Mouse (Mus musculus) liver, embryonic 12.5 days (tissue): ENCODE data around the gene Parvg. TPM values are rescaled to one million over a fixed set of nuclear protein-coding genes. Genes with fewer than 3 reads are reported as not detected.
"Not testable (repeated sequence)": the region's sequence is repeated elsewhere in the genome, so short reads cannot be mapped to it uniquely, and the experiment has no call there.

Experiments
- ATAC-seq: fragments of 200-750 bp; cut with Nextera tagmentation; 2 replicates; pipeline ENCODE4 v1.8.0; 2017; ENCODE audit warnings: moderate number of reproducible peaks, mild to moderate bottlenecking, moderate library complexity
- H3K27ac ChIP-seq: fragments of 300-500 bp; sonication (generic); 2 replicates; pipeline ENCODE4 v1.5.1; 2016; ENCODE audit warnings: mild to moderate bottlenecking
- H3K27me3 ChIP-seq: fragments of 300-500 bp; sonication (generic); replicated peaks from 2 replicates; pipeline ENCODE4 v1.6.1; 2016; ENCODE audit warnings: mild to moderate bottlenecking, moderate library complexity
- H3K36me3 ChIP-seq: fragments of 300-500 bp; sonication (generic); 2 replicates; pipeline ENCODE4 v1.6.1; 2016; ENCODE audit warnings: mild to moderate bottlenecking, moderate library complexity
- H3K4me1 ChIP-seq: fragments of 300-500 bp; sonication (generic); 2 replicates; pipeline ENCODE4 v1.6.1; 2016
- H3K4me2 ChIP-seq: fragments of 300-500 bp; sonication (generic); 2 replicates; pipeline ENCODE4 v1.6.1; 2016; ENCODE audit warnings: mild to moderate bottlenecking, moderate library complexity
- H3K4me3 ChIP-seq: fragments of 300-500 bp; sonication (generic); 2 replicates; pipeline ENCODE4 v1.5.1; 2016; ENCODE audit warnings: mild to moderate bottlenecking, moderate library complexity
- H3K9ac ChIP-seq: fragments of 300-500 bp; sonication (generic); 2 replicates; pipeline ENCODE4 v1.6.1; 2016; ENCODE audit warnings: mild to moderate bottlenecking, moderate library complexity
- H3K9me3 ChIP-seq: fragments of 300-500 bp; sonication (generic); replicated peaks from 2 replicates; pipeline ENCODE4 v1.6.1; 2016; ENCODE audit warnings: mild to moderate bottlenecking, moderate library complexity
- WGBS: fragments of 180-500 bp; shearing (Covaris S2); methylation state at CpG from one replicate; pipeline ENCODE4 v1.1.7; 2016; ENCODE audit not compliant: insufficient replicate concordance; 5-methylcytosine and 5-hydroxymethylcytosine counted together
- polyA plus RNA-seq: library from polyadenylated mRNA; unstranded; fragments of >200 nt; fragmentation: Nextera tagmentation; extraction: Ambion mirVana; gene quantifications from 2 replicates; pipeline ENCODE4 v1.2.1, GENCODE M21; 2016

Gene Parvg
- 9.7 and 10.0 TPM in 2 replicates for polyA plus RNA-seq

DNA sequence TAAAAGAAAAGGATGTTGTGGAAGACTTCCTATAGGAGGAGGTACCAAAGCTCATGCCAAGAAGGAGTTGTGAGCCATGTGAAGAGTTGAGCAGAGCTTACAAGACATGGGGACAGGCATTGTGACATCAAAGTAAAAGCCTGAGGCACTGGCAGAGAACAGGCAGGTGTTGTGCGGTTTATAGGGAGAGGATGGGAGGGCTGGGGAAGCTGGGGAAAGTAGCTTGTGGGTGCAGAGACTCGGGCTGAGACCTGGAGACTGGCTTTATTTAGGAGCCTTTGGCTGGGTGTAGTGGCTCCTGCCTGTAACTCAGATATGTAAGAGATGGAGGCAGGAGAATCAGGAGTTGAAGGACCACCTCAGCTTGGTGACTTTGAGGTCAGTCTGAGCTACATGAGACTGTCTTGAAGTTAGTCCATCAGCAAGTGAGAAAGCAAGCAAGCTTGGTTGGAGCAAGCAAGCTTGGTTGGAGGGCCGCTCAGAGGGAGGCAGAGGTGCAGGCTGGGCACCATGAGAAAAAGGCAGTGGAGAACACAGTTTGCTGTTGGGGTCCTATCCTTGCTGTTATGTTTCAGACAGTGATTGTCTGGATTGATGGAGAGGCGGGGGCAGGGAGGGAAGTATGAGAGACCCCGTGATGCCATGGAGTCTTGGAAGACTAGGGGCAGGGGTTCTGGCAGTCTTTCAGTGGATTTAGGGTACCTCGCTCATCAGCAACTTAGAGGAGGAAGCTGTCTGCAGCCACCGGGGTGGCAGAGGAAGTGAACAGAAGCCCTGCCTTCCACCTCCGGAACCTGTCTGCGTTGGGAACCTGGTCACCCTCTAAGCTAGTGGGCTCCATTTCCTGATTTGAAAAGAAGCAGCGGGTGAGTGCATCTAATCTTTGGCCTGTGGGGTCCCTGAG is at the start of gene Parvg:
Gene Parvg, plus strand, starts transcription at position 61 of the 904 bp plus-strand sequence.
- Histone ChIP-seq H3K4me1 (peaks cover 15% of the 10 kb centered on the region; the same call in 1 of the 2 replicates), H3K27ac (peak within 1 kb of the TSS; percentile 18; the same call in 1 of the 2 replicates)
- no peak for ATAC-seq

DNA sequence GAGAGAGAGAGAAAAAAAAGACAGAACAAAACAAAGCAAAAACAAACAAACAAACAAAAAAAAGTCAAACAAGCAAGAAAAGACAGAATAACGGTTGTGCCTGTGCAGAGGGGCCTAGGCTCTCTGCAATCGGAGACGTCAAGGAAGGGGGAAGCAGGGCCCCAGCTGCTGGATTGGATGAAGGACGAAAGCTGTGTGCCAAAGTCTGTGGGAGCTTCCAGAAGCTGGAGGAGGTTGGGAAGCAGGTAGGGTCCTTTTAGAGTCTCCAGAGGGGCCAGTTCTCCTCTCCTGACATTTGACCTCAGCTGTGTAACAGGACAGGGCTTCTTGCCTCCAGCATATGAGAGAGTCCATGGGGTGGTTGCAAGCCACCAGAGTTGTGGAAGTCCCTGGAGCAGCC is 47.8 kb upstream of the Parvg start:
- Histone ChIP-seq H3K4me2 (no peak overlapping the region), H3K36me3 (peaks cover 43% of the 10 kb centered on the region), H3K4me3 (no peak overlapping the region), H3K27ac (no peak overlapping the region), H3K4me1 (no peaks in the 10 kb centered on the region), H3K9me3 (no peaks in the 10 kb centered on the region), H3K9ac (no peak overlapping the region), H3K27me3 (no peaks in the 10 kb centered on the region)
- WGBS, result 66% methylated on average over 4 of the region's 4 CpGs
- ATAC-seq, result no peak

More for the DNA sequence above, at the start of gene Parvg:
- Histone ChIP-seq H3K4me2 (peak within 1 kb of the TSS; percentile 37), H3K9ac (peak within 1 kb of the TSS; percentile 12; the same call in 1 of the 2 replicates), H3K4me3 (peak within 1 kb of the TSS; percentile 28), H3K36me3 (no peaks in the 10 kb centered on the region), H3K27me3 (no peaks in the 10 kb centered on the region), H3K9me3 (no peaks in the 10 kb centered on the region)
- 40% methylated on average over 10 of the region's 10 CpGs for WGBS

DNA sequence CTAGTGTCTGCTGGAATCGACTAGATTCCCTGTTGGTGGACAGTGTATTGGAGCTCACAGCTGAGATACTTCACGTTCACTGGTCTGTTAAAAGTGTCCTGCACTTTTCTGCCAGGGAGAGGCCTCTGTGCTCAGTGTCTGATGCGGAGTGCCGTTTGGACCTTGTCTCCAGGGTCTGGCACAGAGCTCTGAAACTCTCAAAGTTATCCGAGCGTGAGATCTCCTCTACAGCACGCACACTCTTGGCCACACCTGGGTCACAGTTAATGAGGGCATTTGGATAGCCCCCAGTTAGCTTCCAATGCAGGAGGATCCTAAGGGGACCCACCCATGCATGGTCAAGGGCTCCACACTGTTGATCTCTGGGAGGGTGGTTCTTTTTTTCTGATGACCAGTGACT is 45.7 kb upstream of the Parvg start:
- Histone ChIP-seq H3K9me3 (no peaks in the 10 kb centered on the region), H3K9ac (no peak overlapping the region), H3K27me3 (no peaks in the 10 kb centered on the region), H3K4me3 (no peak overlapping the region), H3K4me2 (no peak overlapping the region), H3K27ac (no peak overlapping the region), H3K4me1 (no peaks in the 10 kb centered on the region), H3K36me3 (peaks cover 31% of the 10 kb centered on the region)
- ATAC-seq, result no peak
- 83% methylated on average over 7 of the region's 7 CpGs for WGBS

DNA sequence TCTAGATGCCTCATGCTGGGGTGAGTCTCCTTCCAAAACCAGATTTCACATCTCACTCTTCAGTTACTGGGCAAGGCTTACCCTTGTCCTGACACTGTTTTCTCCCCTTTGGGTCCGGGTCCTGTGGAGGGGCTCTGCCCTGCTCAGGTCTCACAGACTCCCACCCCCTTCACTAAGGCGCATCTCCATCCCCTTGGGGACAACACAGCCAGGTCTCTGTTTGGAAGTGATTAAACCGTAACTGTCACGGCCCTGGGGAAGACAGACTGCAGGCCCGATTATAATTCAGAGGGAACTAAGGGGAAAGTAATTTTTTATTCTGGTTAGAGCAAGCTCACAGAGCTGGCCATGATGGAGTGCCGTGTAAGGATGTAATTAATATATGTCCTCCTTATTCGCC is 45.2 kb upstream of the Parvg start:
- Histone ChIP-seq H3K36me3 (peaks cover 27% of the 10 kb centered on the region), H3K27ac (no peak overlapping the region), H3K27me3 (no peaks in the 10 kb centered on the region), H3K4me1 (no peaks in the 10 kb centered on the region), H3K4me3 (no peak overlapping the region), H3K9me3 (no peaks in the 10 kb centered on the region), H3K9ac (no peak overlapping the region), H3K4me2 (no peak overlapping the region)
- WGBS, result 74% methylated on average over 7 of the region's 7 CpGs
- no peak for ATAC-seq

DNA sequence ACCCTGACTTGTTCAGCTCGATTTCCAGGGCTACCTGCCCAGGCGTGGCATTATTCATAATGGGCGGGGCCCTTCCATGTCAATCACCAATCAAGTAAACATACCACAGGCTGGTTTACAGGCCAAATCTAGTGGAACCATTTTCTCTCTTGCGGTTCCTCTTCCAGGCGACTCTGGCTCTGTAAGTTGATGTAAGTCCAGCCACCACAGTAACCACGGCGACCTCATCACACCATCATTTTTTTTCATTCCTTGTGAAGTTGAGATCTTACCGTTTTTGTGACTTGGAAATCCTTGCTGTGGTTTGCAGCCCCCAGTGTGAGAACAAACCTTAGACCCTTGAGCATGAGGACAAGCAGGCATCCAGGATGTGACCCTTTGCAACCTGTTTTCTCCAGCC is 43.5 kb upstream of the Parvg start:
- peaks cover 16% of the 10 kb centered on the region for H3K36me3 ChIP-seq
- no peak for ATAC-seq
- no peak overlapping the region for H3K9ac ChIP-seq
- H3K9me3 ChIP-seq, result no peaks in the 10 kb centered on the region
- no peak overlapping the region for H3K4me3 ChIP-seq
- no peaks in the 10 kb centered on the region for H3K27me3 ChIP-seq
- H3K27ac ChIP-seq, result no peak overlapping the region
- no peak overlapping the region for H3K4me2 ChIP-seq
- no peaks in the 10 kb centered on the region for H3K4me1 ChIP-seq
- 56% methylated on average over 8 of the region's 8 CpGs for WGBS

DNA sequence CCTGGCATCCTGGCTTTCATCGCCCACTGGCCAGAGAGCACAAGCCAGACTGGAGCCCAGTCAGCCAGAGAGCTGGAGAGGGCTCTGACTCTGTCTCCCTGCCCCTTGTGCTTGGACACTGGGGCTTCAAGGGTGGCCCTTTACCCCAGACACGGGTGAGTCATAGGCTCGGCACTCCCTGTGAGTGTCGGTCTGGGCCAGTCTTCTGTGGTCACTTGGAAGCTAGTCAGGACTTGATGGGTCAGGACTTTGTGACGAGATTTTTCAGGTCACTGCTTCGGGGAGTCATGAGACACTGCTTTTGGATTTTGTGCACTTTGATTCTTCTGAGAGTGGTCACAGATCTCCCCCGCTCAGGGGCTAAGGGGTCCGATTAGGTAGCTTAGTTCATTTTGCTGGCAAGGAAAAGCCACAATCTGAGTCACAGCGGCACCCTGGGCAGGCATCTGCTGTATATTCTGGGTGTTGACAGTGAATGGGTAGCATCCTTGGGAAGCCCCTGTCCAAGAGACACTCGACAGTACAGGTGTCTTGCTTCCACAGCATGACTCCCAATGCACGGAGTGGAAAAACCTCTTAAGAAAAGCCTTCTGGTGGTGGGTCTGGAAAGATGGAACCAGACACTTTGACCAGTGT is 43.0 kb upstream of the Parvg start:
- Histone ChIP-seq H3K27me3 (no peaks in the 10 kb centered on the region), H3K4me1 (no peaks in the 10 kb centered on the region), H3K36me3 (peaks cover 16% of the 10 kb centered on the region), H3K9me3 (no peaks in the 10 kb centered on the region), H3K4me3 (no peak overlapping the region), H3K9ac (no peak overlapping the region), H3K4me2 (no peak overlapping the region), H3K27ac (no peak overlapping the region)
- WGBS, result 77% methylated on average over 11 of the region's 11 CpGs
- no peak for ATAC-seq

DNA sequence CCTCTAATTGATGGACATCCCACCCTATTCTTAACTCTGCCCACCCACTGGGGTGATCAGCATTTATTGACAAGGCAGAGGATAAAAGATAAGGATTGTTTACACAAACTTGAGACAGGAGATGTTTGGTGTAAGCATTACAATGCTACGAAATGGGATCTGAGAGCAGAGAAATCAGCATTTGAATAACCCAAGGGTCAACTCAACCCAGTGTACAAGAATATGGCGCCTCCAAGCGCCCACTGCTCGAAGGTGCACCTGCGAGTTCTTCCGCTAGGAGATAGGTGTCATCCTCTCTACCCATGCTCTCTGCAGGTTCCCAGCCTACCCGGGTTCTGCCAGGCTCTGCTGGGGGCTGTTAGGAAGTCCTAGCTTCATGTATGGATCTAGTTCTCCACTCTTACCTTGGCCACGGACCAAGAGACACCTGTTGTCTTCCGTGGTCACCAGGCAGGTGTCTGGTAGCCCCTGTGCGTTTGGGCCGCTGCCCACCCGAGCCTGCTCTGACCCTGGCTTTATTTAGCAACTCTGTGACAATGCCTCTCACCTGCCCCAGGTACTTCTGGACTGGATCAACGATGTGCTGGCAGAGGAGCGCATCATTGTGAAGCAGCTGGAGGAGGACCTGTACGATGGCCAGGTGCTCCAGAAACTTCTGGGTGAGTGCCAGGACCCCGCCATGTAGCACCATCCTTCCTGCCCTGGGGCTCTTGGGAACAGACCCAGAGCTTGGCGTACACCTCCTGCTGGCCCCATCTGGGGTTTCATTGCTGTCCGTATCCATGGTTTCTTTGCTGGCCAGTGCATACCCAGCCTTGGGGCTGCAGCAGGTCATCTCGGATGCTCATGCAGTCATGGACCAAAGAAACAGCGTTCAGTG is 41.4 kb upstream of the Parvg start:
- H3K27me3 ChIP-seq, result no peaks in the 10 kb centered on the region
- no peak overlapping the region for H3K27ac ChIP-seq
- H3K4me2 ChIP-seq, result no peak overlapping the region
- no peaks in the 10 kb centered on the region for H3K9me3 ChIP-seq
- H3K9ac ChIP-seq, result no peak overlapping the region
- no peak for ATAC-seq
- H3K36me3 ChIP-seq, result peaks cover 14% of the 10 kb centered on the region
- 69% methylated on average over 20 of the region's 20 CpGs for WGBS
- H3K4me3 ChIP-seq, result no peak overlapping the region
- H3K4me1 ChIP-seq, result no peaks in the 10 kb centered on the region

DNA sequence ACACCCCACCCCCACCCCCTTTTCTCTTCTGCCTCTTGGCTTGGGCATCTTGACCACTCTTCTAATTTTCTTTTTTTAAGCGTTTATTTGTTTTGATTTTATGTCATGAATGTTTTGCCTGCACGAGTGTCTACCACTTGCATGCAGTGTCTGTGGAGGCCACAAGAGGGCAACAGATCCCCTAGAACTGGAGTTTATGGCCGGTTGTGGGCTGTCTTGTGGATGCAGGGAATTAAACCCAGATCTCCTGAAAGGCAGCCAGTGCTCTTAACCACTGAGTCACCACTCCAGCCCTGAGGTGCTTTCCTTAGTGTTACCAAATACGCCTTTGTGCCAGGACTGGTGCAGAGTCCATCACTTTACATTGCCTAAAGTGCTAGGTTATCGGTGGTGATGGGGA is 39.8 kb upstream of the Parvg start:
- Histone ChIP-seq H3K27ac (no peak overlapping the region), H3K9ac (no peak overlapping the region), H3K4me2 (no peak overlapping the region), H3K4me3 (no peak overlapping the region), H3K9me3 (no peaks in the 10 kb centered on the region), H3K4me1 (no peaks in the 10 kb centered on the region), H3K27me3 (no peaks in the 10 kb centered on the region), H3K36me3 (peaks cover 8% of the 10 kb centered on the region)
- WGBS, result 45% methylated on average over 5 of the region's 5 CpGs
- ATAC-seq, result no peak

DNA sequence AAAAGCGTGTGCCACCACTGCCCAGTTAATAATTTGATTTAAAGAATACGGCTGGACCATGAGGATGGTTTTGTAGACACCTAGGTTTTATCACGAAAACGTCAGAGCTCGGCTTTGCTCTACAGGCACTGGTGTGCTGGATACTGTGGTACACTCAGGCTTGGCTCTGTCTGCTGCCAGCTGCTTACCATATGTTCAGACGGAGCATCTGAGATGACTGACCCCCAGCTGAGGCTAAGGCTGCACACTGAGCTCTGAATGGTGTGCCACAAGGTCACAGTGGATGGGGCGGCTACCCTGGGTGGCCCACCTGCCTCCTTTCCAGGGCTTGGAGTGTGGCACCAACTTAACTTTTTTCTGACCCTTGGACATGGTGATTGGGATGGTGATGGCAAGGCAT is 38.4 kb upstream of the Parvg start:
- 77% methylated on average over 7 of the region's 7 CpGs for WGBS

DNA sequence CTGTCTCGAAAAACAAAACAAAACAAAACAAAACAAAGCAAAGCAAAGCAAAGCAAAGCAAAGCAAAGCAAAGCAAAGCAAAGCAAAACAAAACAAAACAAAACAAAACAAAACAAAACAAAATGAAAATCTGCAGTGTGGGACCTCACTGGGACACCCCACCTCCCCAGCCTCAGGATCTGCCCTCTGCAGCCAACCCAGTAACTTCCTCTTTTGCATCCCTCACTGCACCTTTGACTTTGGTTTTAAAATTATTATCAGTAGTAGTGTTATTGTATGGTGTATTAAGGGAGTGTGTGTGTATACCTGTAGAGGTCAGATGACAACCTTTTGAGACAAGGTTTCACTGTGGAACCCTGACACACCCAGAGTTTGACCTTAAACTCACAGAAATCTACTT is 34.9 kb upstream of the Parvg start:
- not testable (repeated sequence) for H3K4me1 ChIP-seq, H3K27me3 ChIP-seq, H3K36me3 ChIP-seq, H3K27ac ChIP-seq, H3K9me3 ChIP-seq, H3K9ac ChIP-seq, H3K4me3 ChIP-seq, ATAC-seq, H3K4me2 ChIP-seq
- WGBS, result 77% methylated on average over 1 of the region's 1 CpGs

More for the DNA sequence above, 38.4 kb upstream of the Parvg start:
- Histone ChIP-seq H3K36me3 (peaks cover under 1% of the 10 kb centered on the region; the same call in 1 of the 2 replicates), H3K9ac (no peak overlapping the region), H3K27me3 (no peaks in the 10 kb centered on the region), H3K4me2 (no peak overlapping the region), H3K9me3 (no peaks in the 10 kb centered on the region), H3K27ac (no peak overlapping the region), H3K4me1 (no peaks in the 10 kb centered on the region), H3K4me3 (no peak overlapping the region)
- ATAC-seq, result no peak

DNA sequence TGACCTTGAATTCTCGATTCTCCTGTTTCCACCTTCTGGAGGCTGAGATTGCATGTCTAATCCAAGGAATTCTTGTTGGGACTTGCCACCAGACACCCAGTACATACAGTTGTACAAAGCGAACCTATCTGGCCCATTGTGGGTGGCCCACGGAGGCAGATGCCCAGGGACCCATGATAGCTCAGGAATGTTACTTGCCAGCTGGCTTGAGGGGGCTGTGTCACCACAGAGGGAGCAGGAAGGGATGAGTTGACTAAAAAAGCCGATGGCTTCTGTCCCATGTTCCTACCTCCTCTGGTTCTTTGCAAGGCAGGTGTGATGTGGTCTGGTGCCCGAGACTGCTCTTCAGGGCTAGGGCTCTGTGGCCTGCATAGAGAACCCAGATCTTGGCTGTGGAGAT is 32.7 kb upstream of the Parvg start:
- Histone ChIP-seq H3K27ac (no peak overlapping the region), H3K9me3 (no peaks in the 10 kb centered on the region), H3K4me2 (no peak overlapping the region), H3K4me3 (no peak overlapping the region), H3K9ac (no peak overlapping the region), H3K36me3 (peaks cover 9% of the 10 kb centered on the region; the same call in 1 of the 2 replicates), H3K27me3 (no peaks in the 10 kb centered on the region), H3K4me1 (no peaks in the 10 kb centered on the region)
- 69% methylated on average over 5 of the region's 5 CpGs for WGBS
- ATAC-seq, result no peak
